Mouse (Mus musculus) cerebellum, adult 9-11 months (tissue): ENCODE data around the gene Npy4r.

ENCODE experiments used
- DNase-seq: peaks from one replicate; pipeline ENCODE4 v3.0.0; 2022

Npy4r gene

DNA sequence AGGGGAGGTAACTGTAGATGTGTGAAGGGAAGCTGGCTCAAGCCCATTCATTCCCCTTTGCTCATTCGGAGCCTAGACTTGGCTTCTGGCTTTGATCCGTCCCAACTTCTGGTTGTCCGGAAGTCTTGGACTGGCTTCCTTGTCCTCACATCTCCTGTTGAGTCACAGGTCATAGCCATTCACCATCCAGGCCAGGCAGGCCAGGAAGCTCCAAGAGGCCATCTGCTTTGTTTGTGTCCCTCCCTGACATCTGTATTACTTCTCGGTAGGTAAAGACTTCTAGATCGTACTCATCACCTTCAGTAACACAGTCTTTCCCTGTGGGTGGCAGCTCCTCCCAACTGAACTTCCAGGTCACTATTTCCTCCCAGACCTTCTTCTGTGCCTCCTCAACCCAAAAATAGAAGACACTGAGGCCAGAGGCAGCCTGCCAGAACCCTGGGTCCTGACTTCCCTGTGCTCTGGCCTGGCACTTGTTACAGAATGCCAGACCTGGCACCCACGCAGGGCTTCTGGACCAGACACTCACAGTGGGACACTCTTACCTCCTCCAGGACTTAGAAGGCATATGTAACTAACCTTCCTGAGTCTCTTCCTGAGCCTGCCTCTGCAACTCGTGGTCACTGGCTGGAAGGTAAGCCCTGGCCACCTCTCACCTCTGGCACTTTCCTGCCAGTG, 33.1 kb downstream of the Npy4r start:
- DNase-seq: peak; percentile 83

DNA sequence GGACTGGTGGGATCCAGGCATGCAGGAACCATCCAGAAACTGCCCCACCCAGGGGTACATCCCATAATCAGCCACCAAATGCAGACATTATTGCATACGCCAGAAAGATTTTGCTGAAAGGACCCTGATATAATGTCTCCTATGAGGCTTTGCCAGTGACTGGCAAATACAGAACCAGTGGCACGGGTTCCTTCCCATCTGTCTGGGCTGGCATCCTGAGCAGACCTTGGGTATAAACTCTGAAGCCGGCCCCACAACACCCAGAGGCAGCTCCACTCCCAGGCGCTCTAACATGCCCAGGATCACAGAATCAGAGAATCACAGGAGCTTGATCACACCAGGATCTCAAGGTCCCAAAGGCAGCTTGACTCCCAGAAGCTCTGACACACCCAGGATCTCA, 38.0 kb downstream of the Npy4r start:
- no peak for DNase-seq

DNA sequence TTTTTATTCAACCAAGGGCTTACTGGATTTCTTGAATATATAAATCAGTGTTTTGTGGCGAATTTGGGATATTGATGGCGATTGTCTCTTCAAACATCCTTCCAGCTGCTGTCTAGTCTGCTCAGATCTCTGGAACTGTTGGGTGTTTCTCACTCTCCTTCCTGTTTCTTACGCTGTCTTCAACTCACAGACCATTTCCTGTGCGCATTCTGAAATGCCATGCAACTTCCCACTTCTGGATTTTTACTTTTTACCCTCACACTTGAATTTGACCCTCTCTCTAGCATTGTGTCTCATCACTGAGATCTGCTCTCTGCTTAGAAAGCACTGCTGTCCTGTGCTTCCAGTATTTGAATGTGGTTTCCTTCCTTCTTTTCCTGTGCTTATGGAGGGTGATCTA, 44.7 kb downstream of the Npy4r start:
- no peak for DNase-seq

DNA sequence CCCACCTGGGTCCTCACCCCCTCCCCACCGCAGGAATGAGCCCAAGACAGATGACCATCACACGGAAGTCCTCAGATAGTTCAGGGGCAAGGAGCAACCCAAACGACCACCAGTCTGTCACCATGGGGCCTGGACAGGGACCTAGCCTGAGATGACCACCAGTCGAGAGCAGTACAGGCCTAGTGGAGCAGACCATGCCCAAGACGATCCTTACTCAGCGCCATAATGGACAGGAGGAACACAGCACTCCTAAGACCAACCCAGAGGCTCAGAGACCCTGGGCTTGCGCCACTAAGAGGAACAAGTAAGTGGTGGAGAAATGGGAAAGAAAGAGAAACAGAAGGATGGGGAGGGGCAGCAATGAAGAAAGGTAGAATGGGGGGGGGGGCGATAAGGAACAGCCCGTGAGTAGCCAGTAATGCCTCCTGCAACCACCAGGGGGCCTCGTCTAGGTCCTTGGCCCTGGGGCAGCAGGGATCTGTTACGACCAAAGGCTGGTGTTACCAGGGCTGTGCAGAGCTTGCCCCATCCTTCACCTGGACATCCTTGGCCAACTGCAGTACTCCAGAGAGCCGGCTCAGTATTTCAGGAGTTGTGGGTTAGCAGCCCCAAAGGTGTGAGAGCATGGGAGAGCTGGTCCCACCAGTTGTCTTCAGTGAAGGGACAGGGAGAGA, 45.8 kb downstream of the Npy4r start:
- DNase-seq: peak; percentile 10

DNA sequence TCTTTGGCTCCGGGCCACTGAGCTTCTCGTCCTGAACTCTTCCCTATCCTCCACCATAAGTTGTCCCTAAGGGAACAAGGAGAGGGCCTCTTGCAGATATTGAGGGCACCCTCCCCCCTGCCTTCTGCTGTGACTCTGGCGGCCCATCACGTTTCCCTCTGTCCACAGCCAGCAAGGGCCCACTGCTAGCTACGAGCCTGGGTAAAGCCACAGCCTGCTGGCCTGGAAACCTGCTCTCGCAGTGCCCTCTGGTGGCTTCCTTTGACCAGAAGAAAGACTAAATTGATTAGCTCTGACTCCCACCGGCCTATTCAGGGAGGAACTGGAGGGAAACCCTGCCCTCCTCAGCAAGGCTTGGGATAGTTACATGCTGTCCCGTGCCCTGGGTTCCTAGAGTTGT, 47.4 kb downstream of the Npy4r start:
- DNase-seq: peak; percentile 57

DNA sequence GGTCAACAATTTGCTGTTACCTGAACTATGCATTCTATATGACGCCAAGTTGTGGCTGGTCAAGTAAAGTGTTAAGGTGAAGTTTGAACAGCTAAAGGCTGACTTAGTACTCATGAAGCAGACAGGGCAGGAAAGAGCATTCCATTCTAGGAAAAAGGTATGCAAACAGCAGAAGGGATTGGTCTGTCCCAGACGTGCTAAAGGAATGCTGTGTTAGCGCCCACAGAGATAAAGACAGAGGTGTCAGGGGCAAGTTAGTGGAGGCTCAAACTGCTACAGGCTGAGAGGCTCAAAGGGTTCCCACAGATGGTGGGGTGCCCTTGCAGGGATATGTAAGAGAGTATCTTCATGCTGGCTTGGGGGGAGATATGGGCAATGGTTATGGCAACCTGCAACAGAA, 48.4 kb downstream of the Npy4r start:
- no peak for DNase-seq

DNA sequence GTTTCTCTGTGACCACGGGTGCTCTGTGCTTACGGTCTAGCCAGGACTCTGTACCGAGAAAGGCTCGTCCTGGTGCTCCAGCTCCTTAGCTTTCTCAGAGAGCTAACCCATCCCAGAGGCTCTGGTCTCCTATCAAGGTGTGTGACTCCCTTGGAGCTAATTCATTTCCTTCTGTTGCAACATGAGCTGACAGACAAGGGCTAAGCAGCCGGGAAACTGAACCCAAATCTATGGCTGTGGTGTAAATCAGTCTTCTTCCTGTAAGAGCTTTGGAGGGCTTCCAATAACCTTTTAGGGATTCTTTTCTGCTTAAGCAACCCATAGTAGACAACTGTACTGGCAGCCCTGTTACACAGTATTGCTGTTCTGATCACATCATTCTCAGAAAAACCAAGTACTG, 49.7 kb downstream of the Npy4r start, which contains the start of gene A630023A22Rik:
Gene A630023A22Rik, minus strand, starts transcription at position 154 of the 400 bp plus-strand sequence.
- no peak for DNase-seq

DNA sequence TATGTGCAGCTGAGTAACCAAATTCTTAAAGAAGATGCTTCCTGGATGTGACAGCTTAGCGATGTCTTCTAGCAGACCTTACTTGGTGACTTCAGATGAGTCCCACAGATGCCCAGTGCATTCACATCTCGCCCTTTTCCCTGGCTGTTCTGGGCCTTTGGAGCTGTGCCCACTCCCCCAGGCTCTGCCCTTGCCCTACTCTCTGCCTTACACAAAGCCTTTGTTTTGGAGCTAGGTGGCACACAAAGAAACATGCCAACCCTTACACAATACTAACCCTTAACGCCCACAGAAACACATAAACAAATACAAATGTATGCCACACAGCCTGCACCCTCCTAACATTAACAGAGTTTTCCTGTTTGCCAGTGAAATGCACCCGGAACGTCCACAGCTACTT, 56.1 kb downstream of the Npy4r start:
- no peak for DNase-seq
